In the genomic region with DNA sequence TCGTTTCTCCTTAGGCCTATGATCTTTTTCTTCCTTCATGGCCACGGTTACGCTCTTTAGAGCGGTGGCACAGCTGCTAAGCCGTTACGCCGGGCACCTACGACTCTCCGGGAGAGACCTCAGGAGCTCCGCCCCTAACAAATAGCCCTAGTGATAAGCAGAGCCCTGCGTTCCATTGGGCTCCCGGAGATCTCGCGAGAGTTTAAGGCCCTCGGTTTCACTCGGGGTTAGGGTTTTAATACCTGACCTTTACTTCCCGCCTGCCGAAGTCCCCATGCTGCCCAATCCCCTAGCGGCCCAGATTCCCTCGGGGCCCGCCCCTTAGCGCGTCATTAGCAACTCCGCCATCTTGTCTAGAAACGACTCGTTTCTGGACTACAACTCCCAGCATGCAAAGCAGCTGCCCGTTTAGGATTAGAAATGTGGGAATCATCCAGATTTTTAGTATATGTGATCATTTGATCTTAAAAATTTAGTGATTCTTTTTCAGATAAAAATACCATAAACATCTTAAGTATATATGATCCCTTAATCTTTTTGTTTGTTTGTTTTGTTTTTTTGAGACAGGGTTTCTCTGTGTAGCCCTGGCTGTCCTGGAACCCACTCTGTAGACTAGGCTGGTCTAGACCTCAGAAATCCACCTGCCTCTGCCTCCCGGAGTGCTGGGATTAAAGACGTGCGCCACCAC, we compare ENCODE assay signal across 7 mouse cellular contexts. TPM values are rescaled to one million over a fixed set of nuclear protein-coding genes. Genes with fewer than 3 reads are reported as not detected.
A peak's percentile ranks its signal among the peaks of the same experiment; 100 is the strongest.
DNase-seq lines count a peak whose midpoint lies in the region; ATAC-seq lines count a peak whose summit lies in the region.

Upf3b (minus strand) TSS at position 130 of the 688 bp plus-strand sequence.

- H3K27me3 ChIP-seq in intestine, embryonic 16.5 days (replicated peaks; ENCODE audit: control insufficient read depth, insufficient read depth, low read length), result no peaks in the 10 kb centered on the region
- no peaks in the 10 kb centered on the region for H3K27me3 ChIP-seq in midbrain, embryonic 11.5 days (ENCODE audit: control insufficient read depth, insufficient read depth, low read length)

- WGBS in intestine, embryonic 16.5 days, result 13% methylated on average over 30 of the region's 30 CpGs
- 20% methylated on average over 30 of the region's 30 CpGs for WGBS in midbrain, embryonic 11.5 days

- no peaks in the 10 kb centered on the region for H3K4me1 ChIP-seq in intestine, embryonic 16.5 days (ENCODE audit: control insufficient read depth, insufficient read depth, low read length)
- H3K4me1 ChIP-seq in midbrain, embryonic 11.5 days (ENCODE audit: control insufficient read depth, insufficient read depth, low read length), result no peaks in the 10 kb centered on the region

- H3K4me3 ChIP-seq in intestine, embryonic 16.5 days (ENCODE audit: low read length), result peak within 1 kb of the TSS; percentile 58
- H3K4me3 ChIP-seq in midbrain, embryonic 11.5 days (ENCODE audit: low read depth, low read length), result peak within 1 kb of the TSS; percentile 38

- H3K27ac ChIP-seq in intestine, embryonic 16.5 days (ENCODE audit: low read length), result peak within 1 kb of the TSS; percentile 84
- H3K27ac ChIP-seq in midbrain, embryonic 11.5 days (ENCODE audit: low read depth, low read length), result peak within 1 kb of the TSS; percentile 51

- no peaks in the 10 kb centered on the region for H3K36me3 ChIP-seq in intestine, embryonic 16.5 days (ENCODE audit: control insufficient read depth, insufficient read depth, low read length)
- H3K36me3 ChIP-seq in midbrain, embryonic 11.5 days (ENCODE audit: control insufficient read depth, insufficient read depth, low read length), result no peaks in the 10 kb centered on the region

- peak within 1 kb of the TSS; percentile 76 for H3K9ac ChIP-seq in intestine, embryonic 16.5 days (ENCODE audit: low read depth, low read length)
- peak within 1 kb of the TSS; percentile 64 for H3K9ac ChIP-seq in midbrain, embryonic 11.5 days (ENCODE audit: low read length)

- ATAC-seq in intestine, embryonic 16.5 days, result peak; percentile 99
- peak; percentile 98 for ATAC-seq in midbrain, embryonic 11.5 days (ENCODE audit: low FRiP score)

- DNase-seq in adrenal gland, adult 8-10 months, result peak; percentile 94
- peak; percentile 89 for DNase-seq in embryo, embryonic 9.5 days (ENCODE audit: extremely low spot score)
- peak; percentile 63 to 81 for DNase-seq in gastrocnemius, postnatal 4 days (ENCODE audit: low spot score in 2 of 2)
- DNase-seq in left cerebral cortex, postnatal 36 days (ENCODE audit: low spot score in 2 of 2), result peak; percentile 83 to 85
- peak; percentile 96 for DNase-seq in midbrain, embryonic 11.5 days (ENCODE audit: low spot score, missing footprints)
- DNase-seq in skeletal muscle tissue, adult 2 months (ENCODE audit: low read depth, low spot score), result peak; percentile 97

- peak within 1 kb of the TSS; percentile 43 for H3K4me2 ChIP-seq in intestine, embryonic 16.5 days (ENCODE audit: low read depth, low read length)
- H3K4me2 ChIP-seq in midbrain, embryonic 11.5 days, result peak within 1 kb of the TSS; percentile 59

- H3K9me3 ChIP-seq in intestine, embryonic 16.5 days (ENCODE audit: control insufficient read depth, low read length), result no peaks in the 10 kb centered on the region
- H3K9me3 ChIP-seq in midbrain, embryonic 11.5 days (ENCODE audit: control insufficient read depth, low read length), result no peaks in the 10 kb centered on the region

- intact Hi-C loops in left cerebral cortex, postnatal 36 days (cut with DNase I), result loop anchor here (2.0 kb wide), 1 partner anchor 16 kb away; the partner anchor contains the start of gene Nkap

RNA-seq across cellular contexts. Expression of gene Upf3b, which starts in this region (rescaled TPM):
- total RNA-seq in adrenal gland, adult 8-10 months (2022), result 10 to 100 TPM; 14.7 to 27.6 (median 19.3) TPM
- total RNA-seq in gastrocnemius, postnatal 4 days (2021), result 10 to 100 TPM; 10.9 to 14.7 TPM
- 12.1 and 14.2 TPM in 2 replicates for polyA plus RNA-seq in intestine, embryonic 16.5 days (2015; fragmentation: Nextera tagmentation; extraction: Ambion mirVana)
- 10 to 100 TPM; 12.8 to 21.5 TPM for total RNA-seq in left cerebral cortex, postnatal 36 days (2021)
- polyA plus RNA-seq in midbrain, embryonic 11.5 days (2014; fragmentation: Nextera tagmentation; extraction: Ambion mirVana), result 17.3 and 22.1 TPM in 2 replicates

Comparison
In these comparisons a context has a peak if more than half of its experiments do, and no peak if none do; other contexts are left out.
1. Peak in every context shown above with its lines: DNase-seq, ATAC-seq, H3K4me3 ChIP-seq and H3K27ac ChIP-seq.